26 mouse cellular contexts compared by ENCODE assay signal in the genomic region with DNA sequence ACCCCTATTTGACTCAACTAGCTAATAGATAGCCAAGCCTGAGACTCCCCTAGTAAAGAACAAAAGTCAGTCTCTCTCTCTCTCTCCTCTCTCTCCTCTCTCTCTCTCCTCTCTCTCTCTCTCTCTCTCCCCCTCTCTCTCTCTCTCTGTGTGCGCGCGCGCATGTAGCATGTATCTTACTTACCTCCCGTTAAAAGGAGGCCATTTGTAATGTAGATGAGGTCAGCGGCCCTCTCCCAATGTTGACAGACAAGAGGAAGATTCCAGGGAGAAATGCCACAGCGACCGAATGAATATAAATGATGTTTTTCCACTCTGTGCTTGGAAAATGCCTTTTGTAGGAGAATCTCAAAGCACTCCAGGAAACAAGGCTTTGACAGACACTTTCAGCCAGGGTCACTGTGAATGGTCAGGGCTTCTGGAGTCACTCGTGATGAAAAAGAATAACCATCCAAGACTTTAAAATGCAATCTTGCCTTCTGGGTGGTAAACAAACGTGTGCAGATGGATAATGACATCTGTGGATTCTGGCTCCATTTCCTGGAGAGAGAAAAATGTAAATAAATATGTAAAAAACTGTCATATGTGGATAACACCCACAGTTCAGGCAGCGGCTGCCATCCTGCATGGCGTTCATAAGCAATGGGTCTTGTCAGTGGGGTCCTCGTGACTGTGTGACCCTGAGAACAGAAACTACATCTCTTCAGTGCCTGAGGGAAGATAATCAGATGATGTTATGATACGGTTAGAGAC. TPM values are rescaled to one million over a fixed set of nuclear protein-coding genes. Genes with fewer than 3 reads are reported as not detected.
DNase-seq lines count a peak whose midpoint lies in the region; ATAC-seq lines count a peak whose summit lies in the region.
"Had no signal": no experiment of that assay in that cellular context is flagged by ENCODE, and none has a peak within 500 bp of the region (broad histone marks: within the 10 kb centered on the region; RNA-seq: fewer than 3 reads in every experiment).

No protein-coding gene starts in this region.

- no peak overlapping the region for H3K4me3 ChIP-seq in forebrain, embryonic 14.5 days (ENCODE audit: low read depth, low read length)
- no peak overlapping the region for H3K4me3 ChIP-seq in forebrain, embryonic 10.5 days
- H3K4me3 ChIP-seq in lung, embryonic 15.5 days, result no peak overlapping the region
- no peak overlapping the region for H3K4me3 ChIP-seq in midbrain, embryonic 14.5 days (replicated peaks; ENCODE audit: low read depth, low read length)
- H3K4me3 ChIP-seq: erythroblast, embryonic 14.5 days; intestine, embryonic 15.5 days; left cerebral cortex, adult 2 months; limb, embryonic 10.5 days; liver, embryonic 12.5 days; neural tube, embryonic 12.5 days had no signal

- 45% methylated on average over 14 of the region's 14 CpGs for WGBS in forebrain, embryonic 14.5 days
- WGBS in forebrain, embryonic 10.5 days, result 75% methylated on average over 14 of the region's 14 CpGs
- WGBS in lung, embryonic 15.5 days, result 26% methylated on average over 14 of the region's 14 CpGs
- 22% methylated on average over 14 of the region's 14 CpGs for WGBS in midbrain, embryonic 14.5 days

- no peak overlapping the region for H3K9ac ChIP-seq in forebrain, embryonic 14.5 days (ENCODE audit: low read length)
- no peak overlapping the region for H3K9ac ChIP-seq in lung, embryonic 15.5 days
- H3K9ac ChIP-seq in midbrain, embryonic 14.5 days (replicated peaks; ENCODE audit: low read length), result no peak overlapping the region; the same call in 1 of the 2 replicates
- H3K9ac ChIP-seq: intestine, embryonic 15.5 days; liver, embryonic 12.5 days; neural tube, embryonic 12.5 days had no signal

- H3K4me1 ChIP-seq in forebrain, embryonic 14.5 days (ENCODE audit: control insufficient read depth, insufficient read depth, low read length), result no peaks in the 10 kb centered on the region
- H3K4me1 ChIP-seq in forebrain, embryonic 10.5 days, result no peaks in the 10 kb centered on the region
- H3K4me1 ChIP-seq in lung, embryonic 15.5 days, result 0 out of 2 replicates have a peak, but pooled peaks cover 7% of the 10 kb centered on the region
- H3K4me1 ChIP-seq in midbrain, embryonic 14.5 days (ENCODE audit: control insufficient read depth, insufficient read depth, low read length), result no peaks in the 10 kb centered on the region
- H3K4me1 ChIP-seq: intestine, embryonic 15.5 days; limb, embryonic 10.5 days; liver, embryonic 12.5 days; neural tube, embryonic 12.5 days had no signal

- H3K36me3 ChIP-seq in forebrain, embryonic 14.5 days (ENCODE audit: control insufficient read depth, insufficient read depth, low read length), result no peaks in the 10 kb centered on the region
- H3K36me3 ChIP-seq in forebrain, embryonic 10.5 days (replicated peaks), result no peaks in the 10 kb centered on the region
- no peaks in the 10 kb centered on the region for H3K36me3 ChIP-seq in lung, embryonic 15.5 days
- no peaks in the 10 kb centered on the region for H3K36me3 ChIP-seq in midbrain, embryonic 14.5 days (ENCODE audit: control insufficient read depth, insufficient read depth, low read length)
- H3K36me3 ChIP-seq: intestine, embryonic 15.5 days; limb, embryonic 10.5 days; liver, embryonic 12.5 days; neural tube, embryonic 12.5 days had no signal

- DNase-seq in forebrain, embryonic 14.5 days (ENCODE audit: low spot score), result peak; percentile 56
- no peak for DNase-seq in forebrain, embryonic 10.5 days (ENCODE audit: extremely low spot score, low spot score)
- DNase-seq in lung, postnatal 25 days (ENCODE audit: low spot score), result no peak
- peak; percentile 26 for DNase-seq in embryo, embryonic 11 days
- peak; percentile 51 for DNase-seq in midbrain, embryonic 14.5 days
- no peak for DNase-seq in urinary bladder, postnatal 25 days (ENCODE audit: low spot score)
- no peak for DNase-seq in kidney, adult 8-10 months
- DNase-seq: adrenal gland, adult 2 months; cerebellum, postnatal 14 days; heart, postnatal 14 days; lung, postnatal 4 days; right cerebral cortex, postnatal 14 days; thymus, postnatal 36 days had no signal

- no peaks in the 10 kb centered on the region for H3K9me3 ChIP-seq in forebrain, embryonic 14.5 days (replicated peaks; ENCODE audit: control insufficient read depth, low read length)
- no peaks in the 10 kb centered on the region for H3K9me3 ChIP-seq in forebrain, embryonic 10.5 days
- no peaks in the 10 kb centered on the region for H3K9me3 ChIP-seq in lung, embryonic 15.5 days
- no peaks in the 10 kb centered on the region for H3K9me3 ChIP-seq in midbrain, embryonic 14.5 days (ENCODE audit: control insufficient read depth, low read length)
- H3K9me3 ChIP-seq: intestine, embryonic 15.5 days; limb, embryonic 10.5 days; liver, embryonic 12.5 days; neural tube, embryonic 12.5 days had no signal

- peak; percentile 26; the same call in 1 of the 2 replicates for ATAC-seq in forebrain, embryonic 14.5 days
- peak; percentile 86 for ATAC-seq in lung, embryonic 15.5 days (ENCODE audit: borderline replicate concordance, extremely low read depth, low FRiP score, low TSS enrichment)
- ATAC-seq in midbrain, embryonic 14.5 days (ENCODE audit: low FRiP score, low TSS enrichment), result no peak
- ATAC-seq: intestine, embryonic 15.5 days; liver, embryonic 12.5 days had no signal

- H3K27ac ChIP-seq in forebrain, embryonic 14.5 days (ENCODE audit: low read depth, low read length), result no peak overlapping the region
- no peak overlapping the region for H3K27ac ChIP-seq in forebrain, embryonic 10.5 days
- H3K27ac ChIP-seq in lung, embryonic 15.5 days, result peak overlapping the region; percentile 7; the same call in 1 of the 2 replicates
- H3K27ac ChIP-seq in midbrain, embryonic 14.5 days (replicated peaks; ENCODE audit: low read depth, low read length), result peak overlapping the region; percentile 47
- H3K27ac ChIP-seq: intestine, embryonic 15.5 days; kidney, postnatal 0 days; left cerebral cortex, adult 2 months; limb, embryonic 10.5 days; liver, embryonic 12.5 days; neural tube, embryonic 12.5 days had no signal

- H3K27me3 ChIP-seq in forebrain, embryonic 14.5 days (replicated peaks; ENCODE audit: control insufficient read depth, insufficient read depth, low read length), result no peaks in the 10 kb centered on the region
- no peaks in the 10 kb centered on the region for H3K27me3 ChIP-seq in forebrain, embryonic 10.5 days (ENCODE audit: poor library complexity, severe bottlenecking)
- H3K27me3 ChIP-seq in lung, embryonic 15.5 days, result no peaks in the 10 kb centered on the region
- no peaks in the 10 kb centered on the region for H3K27me3 ChIP-seq in midbrain, embryonic 14.5 days (ENCODE audit: control insufficient read depth, insufficient read depth, low read length)
- H3K27me3 ChIP-seq: intestine, embryonic 15.5 days; neural tube, embryonic 12.5 days had no signal

- H3K4me2 ChIP-seq in forebrain, embryonic 14.5 days (ENCODE audit: low read length), result no peak overlapping the region
- H3K4me2 ChIP-seq in lung, embryonic 15.5 days, result 0 out of 2 replicates have a peak overlapping the region, but pooled peaks have one; percentile 0
- no peak overlapping the region for H3K4me2 ChIP-seq in midbrain, embryonic 14.5 days (ENCODE audit: low read length)
- H3K4me2 ChIP-seq: heart, embryonic 11.5 days; intestine, embryonic 15.5 days; liver, embryonic 12.5 days; neural tube, embryonic 12.5 days had no signal

RNA-seq across cellular contexts. Expression of a gene that starts 10.0 kb away (rescaled TPM):
- polyA plus RNA-seq in forebrain, embryonic 14.5 days (2014; fragmentation: Nextera tagmentation; extraction: Ambion mirVana), result 22.8 and 26.2 TPM in 2 replicates
- 26.9 and 27.8 TPM in 2 replicates for polyA plus RNA-seq in forebrain, embryonic 10.5 days (2016; fragmentation: Nextera tagmentation; extraction: Ambion mirVana)
- polyA plus RNA-seq in lung, embryonic 15.5 days (2015; fragmentation: Nextera tagmentation; extraction: Ambion mirVana), result 18.6 and 18.9 TPM in 2 replicates
- polyA plus RNA-seq in midbrain, embryonic 14.5 days (2014; fragmentation: Nextera tagmentation; extraction: Ambion mirVana), result 15.1 and 26.9 TPM in 2 replicates

RNA-seq across cellular contexts. Expression of a gene that starts 25.4 kb away (rescaled TPM):
- polyA plus RNA-seq in forebrain, embryonic 14.5 days (2014; fragmentation: Nextera tagmentation; extraction: Ambion mirVana), result not detected in 2 replicates
- polyA plus RNA-seq in forebrain, embryonic 10.5 days (2016; fragmentation: Nextera tagmentation; extraction: Ambion mirVana), result not detected in 2 replicates
- polyA plus RNA-seq in lung, embryonic 15.5 days (2015; fragmentation: Nextera tagmentation; extraction: Ambion mirVana), result not detected in 2 replicates
- polyA plus RNA-seq in midbrain, embryonic 14.5 days (2014; fragmentation: Nextera tagmentation; extraction: Ambion mirVana), result not detected in 2 replicates
- polyA plus RNA-seq: adrenal gland, adult 2 months; embryonic facial prominence, embryonic 11.5 days; erythroblast, embryonic 14.5 days; heart, embryonic 11.5 days; intestine, embryonic 15.5 days; limb, embryonic 10.5 days; liver, embryonic 12.5 days; neural tube, embryonic 12.5 days; spleen, adult 2 months had no signal

RNA-seq across cellular contexts. Expression of a gene that starts 52.5 kb away (rescaled TPM):
- polyA plus RNA-seq in forebrain, embryonic 14.5 days (2014; fragmentation: Nextera tagmentation; extraction: Ambion mirVana), result not detected in 2 replicates
- not detected in 2 replicates for polyA plus RNA-seq in forebrain, embryonic 10.5 days (2016; fragmentation: Nextera tagmentation; extraction: Ambion mirVana)
- 0.07 and 0.10 TPM in 2 replicates for polyA plus RNA-seq in lung, embryonic 15.5 days (2015; fragmentation: Nextera tagmentation; extraction: Ambion mirVana)
- polyA plus RNA-seq in midbrain, embryonic 14.5 days (2014; fragmentation: Nextera tagmentation; extraction: Ambion mirVana), result 0.11 TPM in 1 of 2 replicates, not detected in the other
- polyA plus RNA-seq: gonadal fat pad, adult 2 months; intestine, embryonic 15.5 days; kidney, postnatal 0 days; liver, embryonic 12.5 days; neural tube, embryonic 12.5 days; testis, adult 2 months had no signal

Comparison
In these comparisons a context has a peak if more than half of its experiments do, and no peak if none do; other contexts are left out.
1. DNase-seq: peak in forebrain, embryonic 14.5 days (single experiment), embryo, embryonic 11 days (single experiment) and midbrain, embryonic 14.5 days (single experiment); none in forebrain, embryonic 10.5 days (single experiment), lung, postnatal 25 days (single experiment), urinary bladder, postnatal 25 days (single experiment) and kidney, adult 8-10 months (0 of 2).
2. H3K27ac ChIP-seq: peak in lung, embryonic 15.5 days (single experiment) and midbrain, embryonic 14.5 days (single experiment); none in forebrain, embryonic 14.5 days (single experiment) and forebrain, embryonic 10.5 days (single experiment).